Mouse (Mus musculus): ENCODE measurements around the gene Dpt.
"Not testable (repeated sequence)": the region's sequence is repeated elsewhere in the genome, so short reads cannot be mapped to it uniquely, and the experiment has no call there.

Gene Dpt

DNA sequence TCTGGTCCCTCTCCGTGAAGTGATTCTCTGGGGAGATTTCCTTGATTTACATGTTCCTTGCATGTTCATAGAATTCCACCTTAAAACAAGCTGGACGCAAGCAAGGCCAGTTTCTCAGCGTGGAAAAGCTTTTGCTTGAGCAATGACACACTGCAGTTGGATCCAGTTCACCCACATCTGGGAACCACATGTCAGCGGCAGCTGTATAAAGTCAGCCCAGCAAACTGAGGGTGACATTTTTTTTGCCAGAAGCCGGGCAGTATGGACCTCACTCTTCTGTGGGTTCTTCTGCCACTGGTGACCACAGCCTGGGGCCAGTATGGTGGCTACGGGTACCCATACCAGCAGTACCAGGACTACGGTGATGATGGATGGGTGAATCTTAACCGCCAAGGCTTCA lies at the start of gene Dpt:
Gene Dpt (plus strand): TSS at position 174 of the 400 bp plus-strand sequence.
- DNase-seq (ENCODE audit: low read depth, low spot score) = no peak

DNA sequence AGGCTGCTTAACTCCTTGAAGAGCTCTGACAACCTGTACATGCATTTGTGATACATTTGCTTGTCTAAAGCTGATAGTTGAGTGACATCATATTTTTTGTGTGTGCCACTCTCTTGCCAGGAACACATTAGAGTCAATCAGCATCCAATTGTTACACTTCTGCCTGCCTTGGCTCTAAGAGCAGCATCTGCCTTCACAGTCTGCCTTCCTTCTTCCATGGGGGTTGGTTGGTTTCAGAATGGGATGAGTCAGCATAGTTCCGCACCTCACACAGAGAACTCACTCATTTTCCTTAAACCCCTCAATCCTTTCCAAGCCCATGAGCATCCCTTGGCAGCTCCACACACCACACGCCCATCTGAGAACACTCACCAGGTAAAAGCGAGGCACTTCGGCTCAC lies 42.7 kb upstream of the Dpt start:
- DNase-seq (ENCODE audit: low read depth, low spot score) = no peak

DNA sequence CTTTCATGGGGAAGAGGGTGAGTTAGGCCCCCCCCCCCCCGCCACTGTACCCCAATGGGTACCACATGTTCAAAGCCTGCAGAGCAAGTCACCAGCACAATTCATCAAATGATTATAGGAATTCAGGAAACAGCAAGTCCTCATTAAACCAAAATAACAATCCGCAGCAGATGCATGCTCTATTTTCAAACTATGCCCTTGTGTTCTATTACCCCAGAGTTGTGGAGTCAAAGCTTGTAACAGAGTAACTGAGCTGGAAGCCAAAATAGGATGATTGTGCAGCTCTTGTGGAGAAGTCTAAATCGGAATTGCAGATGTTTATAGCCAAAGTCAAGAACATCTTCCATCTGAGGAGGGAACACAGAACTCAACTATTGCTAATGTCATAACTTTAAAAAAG lies 40.8 kb upstream of the Dpt start:
- DNase-seq (ENCODE audit: low read depth, low spot score) = no peak

DNA sequence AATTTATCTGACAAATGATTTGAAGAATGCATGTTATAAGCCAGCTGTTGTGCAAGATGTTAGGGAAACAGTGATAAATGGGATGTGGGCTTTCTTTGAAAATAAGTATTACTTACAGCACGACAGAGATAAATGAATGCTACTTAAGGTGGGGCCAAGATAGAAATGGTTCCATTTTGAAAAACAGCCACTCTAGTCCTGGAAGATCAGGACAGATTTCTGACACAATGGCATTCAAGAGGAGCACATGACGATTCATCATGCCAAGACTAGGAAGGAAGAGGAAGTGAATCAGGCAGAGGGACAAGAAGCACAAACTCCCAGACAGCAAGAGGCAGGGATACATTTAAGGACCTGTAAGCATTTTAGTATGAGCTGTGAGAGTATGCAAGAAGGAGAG lies 39.5 kb upstream of the Dpt start:
- no peak for DNase-seq (ENCODE audit: low read depth, low spot score)

DNA sequence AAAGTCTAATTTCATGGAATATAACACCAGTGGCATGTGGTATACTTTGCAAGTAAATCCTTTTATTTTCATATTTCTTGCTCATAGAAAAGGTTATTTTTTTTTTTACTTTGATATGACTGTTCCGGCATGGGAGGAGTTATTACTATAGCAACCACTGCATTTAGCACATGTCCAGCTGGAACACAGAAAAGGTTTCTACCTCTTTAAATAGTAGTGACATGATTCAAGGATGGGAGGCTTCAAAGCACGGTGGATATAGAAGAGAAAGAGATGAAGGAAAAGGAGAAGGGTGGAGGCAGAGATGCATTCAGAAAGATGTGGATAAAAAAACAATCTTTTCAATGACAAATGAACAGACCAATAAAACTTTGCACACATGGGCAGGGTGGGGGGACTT lies 38.0 kb upstream of the Dpt start:
- no peak for DNase-seq (ENCODE audit: low read depth, low spot score)

DNA sequence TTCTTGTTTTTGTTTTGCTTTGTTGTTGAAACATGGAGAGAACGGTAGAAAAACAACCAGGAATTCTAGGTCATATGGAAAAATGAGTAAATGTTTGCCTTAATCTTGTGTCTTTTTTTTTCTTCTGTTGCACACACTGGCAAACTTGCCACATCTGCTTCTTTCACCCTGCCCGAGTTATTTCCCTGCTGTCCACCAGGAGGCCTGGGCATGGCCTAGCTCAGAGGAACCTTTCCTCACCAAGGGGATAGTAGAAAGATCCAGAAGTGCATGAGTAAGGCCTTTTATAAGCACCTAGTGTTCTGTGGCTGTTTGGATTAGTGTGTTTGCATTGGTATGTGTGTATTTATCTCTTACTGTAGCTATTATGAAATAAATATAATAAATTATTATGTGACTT lies 34.2 kb upstream of the Dpt start:
- DNase-seq (ENCODE audit: low read depth, low spot score) = no peak

DNA sequence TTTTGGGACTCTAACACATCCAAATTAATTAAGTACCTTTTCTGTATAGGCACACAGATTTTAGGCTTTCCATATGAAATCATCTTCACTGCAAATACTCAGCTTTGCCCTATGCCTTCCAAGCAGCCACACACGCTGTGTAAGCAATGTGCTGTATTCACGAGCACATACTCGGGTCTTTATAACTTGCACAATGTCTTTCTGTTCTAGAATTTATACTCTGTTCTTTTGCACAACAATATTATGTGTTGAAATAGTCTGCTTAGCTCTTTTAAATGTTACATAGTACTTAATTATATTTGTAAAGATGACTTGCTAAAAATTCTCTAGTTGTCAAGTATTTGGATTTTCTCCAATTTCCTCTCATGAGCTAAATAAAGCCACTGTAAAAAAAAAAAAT lies 29.8 kb upstream of the Dpt start:
- DNase-seq (ENCODE audit: low read depth, low spot score) = no peak

DNA sequence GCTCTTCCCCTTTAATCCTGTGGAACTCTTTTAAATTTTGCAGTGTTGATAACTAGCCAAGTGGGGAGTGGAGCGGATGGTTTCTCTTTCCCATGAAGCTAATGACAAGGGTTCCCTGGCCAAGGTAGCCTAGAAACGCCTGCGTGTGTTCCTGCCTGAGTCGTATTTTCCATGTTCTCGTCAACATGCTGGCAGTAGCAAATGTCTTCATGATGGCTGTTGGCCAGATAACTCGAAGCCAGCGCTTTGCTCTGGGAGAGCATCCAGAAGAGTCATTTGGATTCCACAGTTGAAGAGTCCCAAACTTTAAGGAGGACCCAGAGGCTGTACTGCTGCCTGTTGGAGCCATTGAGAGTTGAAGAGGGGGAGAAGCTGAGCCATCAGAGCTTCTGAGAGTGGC lies 25.8 kb upstream of the Dpt start:
- DNase-seq (ENCODE audit: low read depth, low spot score) = no peak

DNA sequence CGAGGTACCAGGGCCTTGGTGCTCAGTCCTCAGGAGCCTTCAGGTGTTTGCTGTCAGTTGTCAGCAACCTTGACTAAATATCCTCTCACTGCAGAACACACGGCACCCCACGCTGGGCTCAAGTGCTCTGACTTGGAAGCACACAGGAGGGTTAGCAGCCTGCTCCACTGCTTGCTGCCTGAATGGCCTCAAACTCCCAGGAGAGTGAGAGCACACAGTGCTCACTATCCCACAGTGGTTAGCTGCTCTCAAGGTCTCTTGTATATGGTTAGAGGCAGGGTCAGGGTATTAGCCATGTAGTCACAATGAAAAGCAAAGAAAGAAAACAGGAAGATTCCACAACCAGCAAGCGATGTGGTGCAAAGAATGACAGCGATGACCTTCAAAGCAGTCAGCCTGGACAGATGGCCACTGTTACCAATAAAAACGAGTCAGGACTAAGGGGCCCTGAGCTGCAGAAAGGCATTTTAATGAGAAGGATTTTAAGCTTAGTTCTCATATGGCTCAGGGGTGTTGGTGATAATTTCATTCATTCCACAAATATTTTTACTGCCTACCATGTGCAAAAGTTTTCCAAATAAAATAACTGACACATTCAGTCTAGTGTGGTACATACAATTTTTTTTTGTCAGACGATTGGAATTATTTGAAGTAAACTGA lies 15.5 kb upstream of the Dpt start:
- no peak for DNase-seq (ENCODE audit: low read depth, low spot score)

DNA sequence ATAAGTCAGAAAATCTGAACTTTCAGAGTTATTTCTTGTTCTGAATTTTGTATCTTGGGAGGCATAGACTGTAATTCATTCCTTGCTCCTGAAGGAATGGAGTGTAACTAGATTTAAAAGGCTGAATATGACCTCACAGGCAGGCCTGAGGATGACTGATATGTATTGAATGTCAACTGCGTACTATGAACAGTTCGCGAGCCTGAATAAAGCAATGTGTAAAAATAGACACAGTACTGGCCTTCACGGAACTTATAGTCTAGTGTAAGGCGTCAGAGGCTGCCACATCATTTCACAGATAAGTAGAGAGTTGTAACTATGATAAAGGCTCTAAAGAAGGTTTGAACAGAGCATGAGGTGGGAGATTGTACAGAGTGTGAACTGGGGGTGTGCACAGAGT lies 10.3 kb upstream of the Dpt start:
- no peak for DNase-seq (ENCODE audit: low read depth, low spot score)

DNA sequence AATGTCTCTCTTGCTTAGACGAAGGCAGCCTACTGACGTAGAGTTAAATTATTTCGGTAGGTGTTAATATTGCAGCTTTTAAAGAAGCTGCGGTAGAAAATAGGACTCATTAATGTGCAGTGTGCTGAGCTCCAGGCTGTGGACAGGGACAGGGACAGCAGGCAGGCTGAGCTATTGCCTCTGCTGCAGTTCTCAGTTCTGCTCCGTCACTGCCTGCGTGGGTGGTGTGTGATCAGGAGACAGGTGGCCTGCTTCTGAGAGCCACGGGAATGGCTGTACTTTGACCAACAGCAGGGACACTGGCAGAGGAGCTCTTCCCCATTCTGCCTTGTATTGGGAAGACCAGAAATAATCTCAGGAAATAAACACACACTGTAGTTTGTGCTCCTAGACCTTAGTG lies 8.7 kb upstream of the Dpt start:
- DNase-seq (ENCODE audit: low read depth, low spot score) = no peak

DNA sequence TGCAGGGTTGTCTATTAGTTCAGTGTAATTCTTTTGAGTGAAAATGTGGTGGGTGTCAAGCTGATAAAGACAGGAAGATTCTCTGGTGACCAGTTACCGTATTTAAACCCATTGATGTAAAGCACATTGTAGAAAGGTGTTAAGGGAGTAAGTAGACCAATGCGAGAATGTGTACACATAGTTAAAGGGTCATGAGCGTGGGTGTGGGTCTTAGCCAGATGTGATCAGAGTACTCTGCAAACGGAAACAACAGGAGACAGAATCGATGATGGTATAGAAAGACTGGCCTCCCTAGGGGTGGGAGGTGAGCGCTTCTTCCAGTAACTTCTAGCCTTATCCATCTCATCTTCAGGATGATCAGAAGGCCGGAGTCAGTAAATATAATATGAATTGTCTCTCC lies 8.2 kb upstream of the Dpt start:
- DNase-seq (ENCODE audit: low read depth, low spot score) = no peak

DNA sequence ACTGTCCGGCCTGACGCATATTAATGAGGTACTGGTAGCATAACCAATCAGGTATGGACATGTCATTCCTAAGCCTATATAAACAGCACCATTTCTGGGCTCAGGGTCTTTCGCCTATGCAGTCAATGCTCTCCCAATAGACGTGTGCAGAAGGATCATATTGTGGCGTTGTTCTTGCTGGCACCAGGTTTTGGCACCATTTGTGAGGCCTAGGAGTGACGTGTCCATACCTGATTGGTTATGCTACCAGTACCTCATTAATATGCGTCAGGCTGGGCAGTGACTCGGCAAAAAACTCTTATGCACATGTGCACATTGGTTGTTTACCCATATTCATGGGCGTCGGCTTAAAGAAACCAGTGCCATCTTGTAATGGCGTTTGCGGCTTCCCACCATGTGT lies 6.1 kb upstream of the Dpt start:
- not testable (repeated sequence) for DNase-seq (ENCODE audit: low read depth, low spot score)

DNA sequence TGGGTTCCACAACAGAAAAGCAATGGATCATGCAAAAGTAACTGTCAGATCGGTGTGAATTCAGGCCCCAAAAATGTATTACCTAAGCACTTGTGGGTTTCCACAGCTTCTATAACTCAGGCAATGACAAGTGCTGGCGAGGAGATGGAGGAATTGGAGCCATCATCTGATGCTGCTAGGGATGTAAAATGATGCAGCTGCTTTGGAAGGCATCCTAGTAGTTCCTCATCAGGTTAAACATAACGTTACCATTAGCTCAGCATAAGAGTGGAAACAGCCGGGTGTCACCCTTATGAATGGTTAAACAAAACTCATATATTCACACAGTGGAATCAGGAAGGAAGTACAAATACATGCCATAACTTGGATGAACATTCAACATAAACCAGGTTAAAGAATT lies 3.4 kb upstream of the Dpt start:
- DNase-seq (ENCODE audit: low read depth, low spot score) = no peak

DNA sequence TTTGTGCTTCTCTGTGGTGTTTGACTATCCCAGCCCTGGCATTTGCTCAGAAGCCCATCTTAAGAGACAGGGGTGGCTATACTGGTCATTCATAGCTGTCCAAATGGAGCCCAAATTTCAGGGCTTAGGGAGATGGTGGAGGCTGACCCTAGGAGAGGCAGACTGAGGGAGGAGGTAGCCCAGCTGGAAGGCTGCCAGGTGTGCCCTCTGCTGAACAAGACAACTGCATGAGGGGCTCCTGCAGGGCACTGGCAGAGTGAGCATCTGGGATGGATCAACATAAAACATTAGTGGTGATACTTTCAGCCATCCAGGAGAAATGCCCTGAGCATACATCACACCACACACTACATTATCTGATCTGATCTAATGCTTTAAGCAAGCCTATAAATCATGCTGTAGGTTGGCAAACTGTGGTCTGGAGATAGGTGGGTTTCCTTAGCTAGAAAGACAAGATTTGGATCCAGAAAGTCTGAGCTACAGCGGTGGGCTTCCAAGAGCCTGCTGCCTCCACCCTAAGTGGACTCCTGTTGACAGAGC lies 1.4 kb downstream of the Dpt start:
- DNase-seq (ENCODE audit: low read depth, low spot score) = no peak

DNA sequence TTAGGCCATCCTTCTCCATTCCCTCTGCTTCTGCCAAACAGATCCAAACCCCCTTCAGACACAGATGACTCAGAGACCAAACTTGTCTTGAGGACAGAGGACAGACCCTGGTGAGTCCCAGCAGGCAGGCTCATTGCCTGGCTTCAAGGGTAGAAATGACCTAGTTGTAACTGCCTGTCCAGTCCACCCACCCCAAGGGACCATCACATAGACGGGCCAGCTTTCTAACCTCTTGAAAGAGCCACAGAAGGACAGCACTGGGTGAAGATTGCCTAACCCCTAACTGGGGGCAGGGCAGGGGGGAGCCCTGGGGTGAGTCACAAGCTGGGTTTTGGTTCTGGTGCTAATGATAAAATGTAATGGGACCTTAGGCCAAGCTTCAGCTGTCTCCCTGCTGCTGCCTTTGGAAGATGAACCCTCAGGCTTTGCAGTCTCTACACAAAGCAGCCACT lies 2.1 kb downstream of the Dpt start:
- DNase-seq (ENCODE audit: low read depth, low spot score) = no peak

DNA sequence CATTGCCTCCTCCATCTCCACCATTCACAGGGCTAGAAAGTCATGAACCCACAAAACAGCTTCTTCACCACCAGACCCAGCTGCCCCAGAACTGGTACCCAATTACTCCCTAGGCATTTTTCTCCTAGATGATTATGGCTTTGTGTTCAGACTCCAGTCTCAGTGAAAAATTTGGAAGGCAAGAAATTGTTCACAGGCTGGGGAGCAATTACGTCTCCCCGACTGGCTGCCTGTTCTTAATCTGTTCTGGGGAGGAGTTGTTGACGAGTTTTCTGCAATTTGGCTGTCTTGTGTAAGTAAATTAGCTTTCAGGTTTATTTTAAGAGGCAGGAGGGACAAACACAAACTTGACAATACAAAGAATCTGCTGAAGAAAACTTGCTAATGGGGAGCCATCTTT lies 2.7 kb downstream of the Dpt start:
- no peak for DNase-seq (ENCODE audit: low read depth, low spot score)

DNA sequence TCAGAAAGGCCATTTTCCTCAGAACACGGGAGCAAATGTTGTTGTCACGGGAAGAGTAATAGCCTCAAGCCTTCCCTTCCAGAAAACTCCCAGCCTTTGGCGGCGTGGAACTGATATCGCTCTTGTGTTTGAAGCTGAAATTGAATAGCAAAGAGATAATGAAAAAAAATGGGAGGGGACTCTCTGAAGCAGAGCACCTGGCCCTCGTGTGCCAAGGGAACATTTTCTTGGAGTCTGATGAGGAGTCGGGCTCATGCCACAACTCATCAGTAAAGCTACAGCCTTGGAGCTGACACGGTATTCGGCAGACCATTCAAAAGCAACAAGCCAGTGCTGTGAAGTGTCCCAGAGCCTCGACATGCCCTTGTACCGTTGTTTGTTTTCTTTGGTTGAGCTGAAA lies 7.8 kb downstream of the Dpt start:
- no peak for DNase-seq (ENCODE audit: low read depth, low spot score)

DNA sequence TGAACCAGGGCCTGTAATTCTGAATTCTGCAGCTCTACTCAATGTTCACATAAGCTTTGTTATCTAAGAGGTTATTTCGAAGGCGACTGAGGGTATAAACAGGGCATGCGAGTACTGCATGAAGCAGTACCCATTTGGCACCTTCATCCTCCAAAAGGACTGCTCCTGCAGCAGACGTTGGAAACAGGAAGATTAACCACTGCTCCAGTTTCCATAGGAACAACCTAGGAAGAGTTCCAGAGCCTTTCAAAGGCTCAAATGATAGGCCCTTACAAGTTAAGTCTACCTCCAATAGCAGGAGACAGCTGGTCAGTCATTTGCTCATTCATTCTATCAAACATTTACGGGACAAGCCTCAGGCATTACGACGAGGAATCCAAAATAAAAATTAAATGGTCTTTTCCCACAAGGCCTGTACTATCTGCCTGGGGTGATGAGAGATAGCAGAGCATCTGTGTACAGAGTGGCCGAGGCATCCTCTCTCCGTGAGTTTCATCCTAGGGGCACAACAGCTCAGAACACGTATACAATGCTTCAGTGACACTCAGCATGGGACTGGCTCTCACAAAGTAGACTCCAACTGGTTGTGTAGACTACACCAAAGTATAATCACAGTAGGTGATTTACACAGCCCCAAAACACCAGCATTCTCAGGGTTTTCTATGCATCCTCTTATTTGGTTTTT lies 8.4 kb downstream of the Dpt start:
- DNase-seq (ENCODE audit: low read depth, low spot score) = no peak

DNA sequence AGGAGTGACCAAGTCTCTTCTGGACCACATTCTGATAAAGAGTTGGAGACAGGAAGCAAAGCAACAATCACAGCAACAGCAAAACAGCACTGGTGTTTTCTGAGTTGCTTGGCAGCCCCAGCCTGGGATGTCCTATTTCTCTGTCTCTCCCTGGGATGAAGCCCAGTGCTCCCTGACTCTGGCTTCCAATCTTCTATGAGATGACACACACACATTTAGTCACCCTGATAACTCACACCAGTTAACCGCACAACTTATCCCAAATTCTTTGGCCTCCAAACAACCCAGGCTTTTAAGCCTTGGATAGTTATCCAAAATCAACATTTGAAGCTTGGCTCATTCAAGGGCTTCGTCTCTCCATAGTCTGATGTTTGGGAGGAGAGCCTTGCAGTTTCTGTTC lies 12.9 kb downstream of the Dpt start:
- no peak for DNase-seq (ENCODE audit: low read depth, low spot score)

DNA sequence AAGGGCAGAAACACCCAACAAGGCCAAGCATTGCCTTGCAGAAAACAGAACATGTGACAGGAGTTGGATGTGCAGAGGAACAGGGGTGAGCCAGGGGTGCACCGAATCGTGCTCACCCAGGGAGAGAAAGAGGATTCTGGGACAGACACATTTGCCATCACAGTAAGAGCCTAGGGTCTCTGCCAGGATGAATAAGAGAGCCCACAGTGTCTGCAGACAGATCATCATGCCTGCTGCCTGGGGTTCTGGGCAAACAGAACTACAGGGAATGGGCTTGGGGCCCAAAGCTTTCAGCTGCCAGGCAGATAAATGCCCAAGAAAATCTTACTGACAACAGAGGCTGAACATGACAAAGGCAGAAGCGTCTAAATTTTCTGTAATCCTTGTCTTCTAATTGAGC lies 14.9 kb downstream of the Dpt start:
- DNase-seq (ENCODE audit: low read depth, low spot score) = no peak

DNA sequence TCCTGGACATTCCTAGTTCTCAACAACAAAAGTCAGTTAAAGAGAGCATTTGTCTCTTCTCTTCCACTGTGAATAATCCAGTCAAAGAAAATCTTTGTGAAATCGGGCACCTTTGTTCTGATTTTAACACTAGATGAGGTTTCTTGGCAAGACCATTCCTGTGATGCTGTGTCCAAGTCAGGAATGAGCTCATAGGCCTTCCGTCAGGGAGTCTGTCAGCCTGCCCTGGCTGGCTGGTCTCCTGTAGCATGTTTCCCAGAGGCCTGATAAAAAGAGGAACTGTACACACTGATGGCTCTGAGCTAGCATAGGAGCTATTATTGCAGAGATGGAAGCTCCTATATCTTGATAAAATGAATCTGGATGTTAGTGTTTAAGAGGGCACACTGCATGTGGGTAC lies 17.8 kb downstream of the Dpt start:
- DNase-seq (ENCODE audit: low read depth, low spot score) = no peak

DNA sequence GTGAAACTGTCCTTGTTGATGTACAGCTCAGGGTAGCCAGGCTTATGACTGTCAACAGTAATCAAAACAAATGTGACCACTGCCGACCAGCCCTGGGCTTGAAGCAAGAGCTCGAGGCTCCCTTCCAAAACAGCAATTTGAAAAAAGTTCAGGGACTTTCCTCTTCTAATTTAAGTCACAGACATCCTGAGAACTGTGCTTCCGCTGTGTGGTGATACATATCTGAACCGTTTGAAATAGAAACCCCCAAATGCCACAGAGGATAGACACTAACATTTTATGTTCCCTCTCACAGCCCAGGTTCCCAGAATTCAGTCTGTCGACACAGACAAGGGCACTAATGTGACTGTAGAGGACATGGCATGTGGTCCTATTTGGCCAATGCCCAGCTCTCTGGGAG lies 18.9 kb downstream of the Dpt start:
- DNase-seq (ENCODE audit: low read depth, low spot score) = no peak

DNA sequence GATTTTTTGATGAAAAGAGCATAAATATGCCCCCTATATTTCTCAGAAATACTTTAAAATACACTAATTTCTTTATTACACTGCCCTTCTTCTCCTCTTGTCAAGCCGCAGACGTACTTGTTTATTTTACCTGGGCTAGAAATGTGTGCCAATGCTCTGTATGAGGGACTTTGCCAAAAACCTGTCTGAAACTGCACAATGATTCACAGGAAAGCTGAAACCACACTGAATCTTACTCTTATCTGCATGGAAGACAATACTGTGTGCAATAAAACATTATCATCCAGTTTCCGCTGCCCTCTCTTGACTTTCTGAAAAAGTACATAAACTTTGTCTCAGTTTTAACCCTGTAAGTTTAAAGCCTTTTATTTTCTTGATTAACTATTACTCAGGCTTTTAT lies 20.9 kb downstream of the Dpt start:
- no peak for DNase-seq (ENCODE audit: low read depth, low spot score)
